Mouse (Mus musculus): ENCODE measurements at regions not wholly inside any gene's neighbourhood (a gene's known extent, or its start where the extent isn't known, plus 50 kb on each side); places are given as distances from the start of the nearest gene placed in this dataset.
"Not testable (repeated sequence)": the region's sequence is repeated elsewhere in the genome, so short reads cannot be mapped to it uniquely, and the experiment has no call there.

GRCm38 (mm10) chr5:60966939-60967338, 841.7 kb upstream of the G6pd2 start:
- in situ Hi-C loops (cut with MboI, MseI), result no loop called here

GRCm38 (mm10) chr5:60969470-60969869, 839.1 kb upstream of the G6pd2 start:
- in situ Hi-C loops (cut with MboI, MseI), result no loop called here

- in situ Hi-C loops (cut with MboI, MseI), result no loop called here
Measured at GRCm38 (mm10) chr5:60978693-60979092, 829.9 kb upstream of the G6pd2 start.

GRCm38 (mm10) chr5:60988313-60988712, 820.3 kb upstream of the G6pd2 start:
- in situ Hi-C loops (cut with MboI, MseI), result no loop called here

- in situ Hi-C loops (cut with MboI, MseI), result not testable (repeated sequence)
Measured at GRCm38 (mm10) chr5:60989330-60989729, 819.3 kb upstream of the G6pd2 start.

GRCm38 (mm10) chr5:60994761-60995523, 813.7 kb upstream of the G6pd2 start:
- in situ Hi-C loops (cut with MboI, MseI), result no loop called here

- in situ Hi-C loops (cut with MboI, MseI), result loop anchor here (10.0 kb wide), 1 partner anchor 1311 kb away; no protein-coding TSS in a partner anchor
Measured at GRCm38 (mm10) chr5:61035539-61036089, 773.0 kb upstream of the G6pd2 start.

Measured in T-helper 1 cell (primary cell).